Mouse (Mus musculus) limb, embryonic 14.5 days (tissue): Measurements from ENCODE around the gene Ift81. TPM values are rescaled to one million over a fixed set of nuclear protein-coding genes. Genes with fewer than 3 reads are reported as not detected.

ENCODE experiments used
- ATAC-seq: fragments of 200-750 bp; cut with Nextera tagmentation; 2 replicates; pipeline ENCODE4 v1.8.0; 2017; ENCODE audit warnings: low read depth, moderate number of reproducible peaks, moderate TSS enrichment; ENCODE audit not compliant: low FRiP score
- DNase-seq: peaks from one replicate; pipeline ENCODE4 v3.0.0-alpha.2; 2015; ENCODE audit warnings: low spot score
- H3K27ac ChIP-seq: fragments of 300-500 bp; sonication (generic); replicated peaks from 2 replicates; pipeline ENCODE4 v1.5.1; 2014; ENCODE audit warnings: low read depth, mild to moderate bottlenecking, low read length, moderate library complexity, mixed read lengths
- H3K27me3 ChIP-seq: fragments of 300-500 bp; sonication (generic); 2 replicates; pipeline ENCODE4 v1.6.1; 2014; ENCODE audit warnings: low read length, mixed read lengths; ENCODE audit not compliant: control insufficient read depth, insufficient read depth
- H3K36me3 ChIP-seq: fragments of 300-500 bp; sonication (generic); 2 replicates; pipeline ENCODE4 v1.6.1; 2014; ENCODE audit warnings: mild to moderate bottlenecking, low read length, moderate library complexity, mixed read lengths; ENCODE audit not compliant: control insufficient read depth, insufficient read depth
- H3K4me1 ChIP-seq: fragments of 300-500 bp; sonication (generic); 2 replicates; pipeline ENCODE4 v1.6.1; 2014; ENCODE audit warnings: antibody characterized with exemption, low read length, mixed read lengths; ENCODE audit not compliant: control insufficient read depth, insufficient read depth
- H3K4me2 ChIP-seq: fragments of 300-500 bp; sonication (generic); replicated peaks from 2 replicates; pipeline ENCODE4 v1.6.1; 2014; ENCODE audit warnings: low read depth, mild to moderate bottlenecking, low read length, moderate library complexity; ENCODE audit not compliant: severe bottlenecking
- H3K4me3 ChIP-seq: fragments of 300-500 bp; sonication (generic); replicated peaks from 2 replicates; pipeline ENCODE4 v1.5.1; 2014; ENCODE audit warnings: low read length
- H3K9ac ChIP-seq: fragments of 300-500 bp; sonication (generic); 2 replicates; pipeline ENCODE4 v1.6.1; 2014; ENCODE audit warnings: mild to moderate bottlenecking, low read depth, low read length, moderate library complexity; ENCODE audit not compliant: severe bottlenecking
- H3K9me3 ChIP-seq: fragments of 300-500 bp; sonication (generic); 2 replicates; pipeline ENCODE4 v1.6.1; 2016; ENCODE audit warnings: low read length; ENCODE audit not compliant: control insufficient read depth
- POLR2A ChIP-seq: fragments of 200-500 bp; IDR thresholded peaks from 2 replicates; pipeline ENCODE4 v1.8.0; 2012; ENCODE audit warnings: inconsistent platforms, mild to moderate bottlenecking, moderate library complexity, borderline replicate concordance; ENCODE audit not compliant: insufficient read depth, insufficient read length; ENCODE audit errors: extremely low read depth
- WGBS: fragments of 180-500 bp; shearing (Covaris S2); extraction: QIAGEN DNeasy Blood & Tissue Kit; methylation state at CpG from one replicate; pipeline ENCODE4 v1.1.7; 2014; 5-methylcytosine and 5-hydroxymethylcytosine counted together
- polyA plus RNA-seq, 2 experiments: library from polyadenylated mRNA; depleted of rRNA in 1 of 2; stranded (reverse) in 1 of 2; unstranded in 1 of 2; fragments of >200 nt; fragmentation: Nextera tagmentation in 1 of 2; extraction: Ambion mirVana in 1 of 2; gene quantifications; 2 replicates each; pipeline versions ENCODE4 v1.2.1 to v1.2.3; 2012 to 2014

Gene Ift81
- polyA plus RNA-seq, 2 experiments, result 17.2 to 32.7 TPM

DNA sequence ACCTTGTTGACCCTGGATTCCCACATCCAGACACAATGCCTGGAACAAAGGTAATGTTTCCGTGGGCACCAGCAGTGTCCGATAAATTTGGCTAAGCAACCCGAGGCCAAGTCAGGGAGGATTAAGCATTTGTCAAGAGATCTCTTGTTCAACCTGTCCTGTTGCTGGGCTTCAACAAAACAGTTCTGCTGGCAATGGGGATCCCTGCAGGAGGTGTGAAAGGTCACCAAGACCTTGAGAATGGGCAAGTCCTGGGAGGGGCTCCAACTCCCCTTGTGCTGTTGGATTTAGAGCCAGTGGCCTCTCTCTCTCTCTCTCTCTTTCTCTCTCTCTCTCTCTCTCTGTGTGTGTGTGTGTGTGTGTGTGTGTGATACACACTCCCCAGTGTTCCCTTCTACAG, 90.1 kb downstream of the Ift81 start:
- no peak for ATAC-seq
- no peak for DNase-seq
- Histone ChIP-seq H3K36me3 (no peaks in the 10 kb centered on the region), H3K4me3 (no peak overlapping the region), H3K4me2 (no peak overlapping the region), H3K27me3 (no peaks in the 10 kb centered on the region), H3K27ac (no peak overlapping the region), H3K9me3 (no peaks in the 10 kb centered on the region), H3K4me1 (peaks cover 25% of the 10 kb centered on the region), H3K9ac (no peak overlapping the region)
- WGBS, result 73% methylated on average over 3 of the region's 3 CpGs
- TF ChIP-seq POLR2A, result no peak

DNA sequence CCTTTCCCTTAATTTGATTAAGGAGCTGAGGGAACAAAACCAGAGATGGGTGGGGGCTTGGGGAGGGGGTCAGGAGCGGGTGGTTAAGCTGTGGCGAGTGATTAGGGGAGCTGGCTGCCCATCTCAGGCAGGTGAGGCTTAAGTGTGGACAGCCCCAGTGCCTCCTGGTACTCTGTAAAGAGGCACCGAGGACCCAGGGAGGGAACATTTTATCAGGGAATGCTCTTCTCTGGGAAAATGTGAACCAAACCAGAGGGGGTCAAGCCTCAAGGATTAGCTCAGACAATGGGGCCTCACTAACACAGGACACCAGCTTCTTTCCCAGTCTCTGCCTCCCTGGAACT, 93.2 kb downstream of the Ift81 start:
- no peak for ATAC-seq
- H3K9ac ChIP-seq, result no peak overlapping the region
- H3K4me2 ChIP-seq, result no peak overlapping the region
- H3K4me3 ChIP-seq, result no peak overlapping the region
- no peak for DNase-seq
- H3K9me3 ChIP-seq, result no peaks in the 10 kb centered on the region
- H3K36me3 ChIP-seq, result no peaks in the 10 kb centered on the region
- peaks cover 4% of the 10 kb centered on the region for H3K4me1 ChIP-seq
- 68% methylated on average over 3 of the region's 3 CpGs for WGBS
- no peak overlapping the region for H3K27ac ChIP-seq
- no peaks in the 10 kb centered on the region for H3K27me3 ChIP-seq
- no peak for TF ChIP-seq POLR2A

- Histone ChIP-seq H3K4me2 (no peak overlapping the region), H3K27ac (no peak overlapping the region), H3K4me3 (no peak overlapping the region), H3K27me3 (no peaks in the 10 kb centered on the region), H3K9me3 (no peaks in the 10 kb centered on the region), H3K9ac (no peak overlapping the region), H3K36me3 (no peaks in the 10 kb centered on the region), H3K4me1 (peaks cover 4% of the 10 kb centered on the region)
- 60% methylated on average over 23 of the region's 23 CpGs for WGBS
- no peak for TF ChIP-seq POLR2A
- no peak for DNase-seq
- ATAC-seq, result no peak
These were observed 93.8 kb downstream of the Ift81 start for GRCm38 (mm10) chr5:122520254-122521129.

GRCm38 (mm10) chr5:122519043-122519660, 95.2 kb downstream of the Ift81 start:
- Histone ChIP-seq H3K27me3 (no peaks in the 10 kb centered on the region), H3K9ac (no peak overlapping the region), H3K4me3 (no peak overlapping the region), H3K9me3 (no peaks in the 10 kb centered on the region), H3K27ac (no peak overlapping the region), H3K4me2 (no peak overlapping the region), H3K4me1 (peaks cover 8% of the 10 kb centered on the region), H3K36me3 (no peaks in the 10 kb centered on the region)
- TF ChIP-seq POLR2A, result no peak
- DNase-seq, result no peak
- 31% methylated on average over 7 of the region's 7 CpGs for WGBS
- no peak for ATAC-seq

DNA sequence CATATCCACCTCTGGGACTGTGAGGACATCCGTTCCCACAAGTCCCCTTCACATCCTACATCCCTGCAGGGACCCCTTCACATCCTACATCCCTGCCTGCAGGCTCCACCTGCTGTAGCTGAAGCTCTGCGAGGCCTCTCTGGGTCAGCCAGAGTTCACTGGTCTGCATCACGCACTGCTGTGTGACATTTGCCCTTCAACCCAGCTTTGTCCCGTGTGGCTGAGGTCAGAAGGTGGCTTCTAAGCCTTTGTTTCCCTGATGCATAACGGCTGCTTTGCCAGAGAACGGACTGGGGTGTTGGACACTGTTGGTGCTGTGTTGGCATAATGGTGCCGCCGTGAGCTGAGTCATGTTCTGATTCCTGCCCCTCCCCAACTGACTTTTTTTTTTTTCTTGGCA, 96.1 kb downstream of the Ift81 start:
- no peak overlapping the region for H3K4me2 ChIP-seq
- H3K27ac ChIP-seq, result no peak overlapping the region
- 41% methylated on average over 8 of the region's 8 CpGs for WGBS
- no peak for TF ChIP-seq POLR2A
- H3K27me3 ChIP-seq, result no peaks in the 10 kb centered on the region
- H3K4me1 ChIP-seq, result peaks cover 15% of the 10 kb centered on the region
- ATAC-seq, result no peak
- no peak overlapping the region for H3K4me3 ChIP-seq
- no peak overlapping the region for H3K9ac ChIP-seq
- DNase-seq, result no peak
- H3K36me3 ChIP-seq, result no peaks in the 10 kb centered on the region
- no peaks in the 10 kb centered on the region for H3K9me3 ChIP-seq
